Mouse (Mus musculus) right cerebral cortex, postnatal 14 days (tissue): ENCODE results near the gene Rnase2a.
A peak's percentile ranks its signal among the peaks of the same experiment; 100 is the strongest.
"Not testable (repeated sequence)": the region's sequence is repeated elsewhere in the genome, so short reads cannot be mapped to it uniquely, and the experiment has no call there.

Source experiments
- DNase-seq: peaks from one replicate; pipeline ENCODE4 v3.0.0; 2022

Rnase2a gene

DNA sequence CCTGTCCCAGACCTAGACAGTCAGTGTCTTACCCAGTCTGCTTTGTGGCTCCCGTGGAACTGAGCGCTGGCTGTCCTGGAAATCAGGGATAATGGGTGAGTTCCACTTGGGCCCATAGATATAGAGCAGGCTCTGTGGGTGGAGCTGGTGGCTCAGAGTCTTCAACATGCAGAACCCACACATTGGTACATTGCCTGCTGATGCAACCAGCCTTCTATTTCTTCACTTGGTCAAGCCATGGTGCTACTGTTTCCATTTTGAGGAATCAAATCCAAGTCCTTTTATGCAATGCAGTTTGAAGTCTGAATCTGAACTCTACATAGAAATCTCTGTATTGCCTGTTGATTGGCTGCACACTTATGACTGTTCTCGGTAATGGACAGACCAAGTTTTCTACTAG lies at the start of gene Rnase2a:
Gene Rnase2a, minus strand, starts transcription at position 72 of the 400 bp plus-strand sequence.
- no peak for DNase-seq

DNA sequence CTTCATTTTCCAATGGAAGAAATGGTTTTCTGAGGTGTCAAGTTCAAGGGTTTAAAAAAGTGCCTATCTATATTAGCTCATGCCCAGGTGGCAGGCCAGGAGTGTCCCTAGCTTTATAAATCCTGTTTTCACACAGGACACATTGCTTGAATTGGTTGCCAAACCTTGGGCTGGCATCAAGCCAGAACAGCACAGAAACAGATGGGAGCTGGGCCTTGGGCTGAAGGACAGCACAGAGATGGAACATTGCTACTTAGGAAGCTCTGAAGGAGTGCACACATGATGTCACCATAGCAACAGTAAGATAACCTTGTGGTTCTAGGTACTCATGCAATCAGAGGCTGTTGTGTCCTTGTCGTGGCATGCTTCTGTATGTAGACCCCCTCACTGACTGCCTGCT lies 35.6 kb upstream of the Rnase2a start:
- no peak for DNase-seq

DNA sequence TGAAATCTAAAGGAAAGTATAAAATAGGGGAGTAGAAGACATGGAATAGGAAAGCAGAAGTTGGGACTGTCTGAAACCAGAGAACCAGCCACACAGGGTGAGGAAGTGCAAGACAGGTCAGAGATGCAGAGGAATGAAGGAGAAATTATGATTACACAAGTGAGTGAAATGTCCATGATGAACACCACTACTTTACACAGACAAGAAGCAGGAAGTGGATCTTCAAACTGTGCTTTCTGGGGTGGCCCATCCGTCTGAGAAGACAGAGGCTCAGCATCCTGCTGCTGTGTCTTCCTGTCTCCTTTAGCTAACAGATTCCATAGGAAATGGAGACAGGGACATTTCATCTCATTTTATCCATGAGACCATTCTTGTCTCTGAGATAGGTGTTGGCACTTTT lies 22.6 kb upstream of the Rnase2a start:
- not testable (repeated sequence) for DNase-seq

DNA sequence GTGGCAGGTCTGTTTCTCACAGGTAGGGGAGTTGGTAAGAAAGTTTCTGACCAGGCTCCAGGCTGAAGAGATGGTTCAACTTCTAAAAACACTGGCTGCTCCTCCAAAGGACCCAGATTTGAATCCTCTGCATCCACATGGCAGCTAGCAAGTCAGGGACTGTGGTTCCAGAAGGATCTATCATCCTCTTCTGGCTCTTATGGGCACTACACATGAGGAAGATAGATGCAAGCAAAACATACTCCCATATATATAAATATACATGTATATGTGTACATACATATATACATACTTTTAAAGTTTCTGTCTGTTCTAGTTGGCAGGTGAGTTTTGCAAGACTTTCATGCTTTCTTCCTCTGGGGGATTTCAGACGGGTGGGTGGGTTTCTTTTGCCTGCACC lies 12.8 kb upstream of the Rnase2a start:
- no peak for DNase-seq

DNA sequence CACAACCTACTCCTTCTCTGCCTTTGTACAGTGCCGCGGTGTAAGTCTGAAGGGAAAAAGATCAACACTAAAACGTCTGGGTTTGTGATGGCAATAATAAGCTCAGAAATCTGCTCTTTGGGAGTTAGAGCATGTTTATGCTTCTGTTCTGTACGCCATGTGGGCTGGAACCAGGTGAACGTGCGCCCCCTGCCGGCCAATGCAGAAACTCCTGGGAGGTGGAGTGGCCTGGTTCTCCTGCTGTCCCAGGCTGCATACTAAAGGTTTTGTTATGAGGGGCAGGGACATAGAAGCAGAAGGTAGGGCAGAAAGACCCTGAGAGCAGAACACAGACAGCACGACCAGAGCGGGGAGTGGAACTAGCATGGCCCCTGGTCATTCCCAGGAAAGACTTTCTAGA lies 10.2 kb upstream of the Rnase2a start:
- peak; percentile 78 for DNase-seq

DNA sequence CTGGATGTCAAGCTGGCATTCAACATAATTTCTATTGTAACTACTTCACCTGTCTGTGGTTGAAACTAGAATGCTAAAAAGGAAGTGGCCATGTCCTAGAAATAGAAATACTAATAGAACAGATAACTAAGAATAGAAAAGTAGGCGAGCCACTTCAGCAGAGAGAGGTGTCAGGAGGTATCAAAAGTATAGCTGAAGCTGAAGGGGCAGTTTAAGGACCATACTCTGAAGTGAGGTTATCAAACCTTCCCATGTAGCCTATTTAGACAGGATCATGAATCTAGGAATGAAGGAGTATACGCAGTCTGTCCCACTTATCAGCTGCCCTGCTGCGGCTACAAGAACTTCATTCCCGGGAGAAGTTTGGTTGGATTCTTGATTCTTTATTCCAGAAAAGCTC lies 9.8 kb upstream of the Rnase2a start:
- DNase-seq: no peak

DNA sequence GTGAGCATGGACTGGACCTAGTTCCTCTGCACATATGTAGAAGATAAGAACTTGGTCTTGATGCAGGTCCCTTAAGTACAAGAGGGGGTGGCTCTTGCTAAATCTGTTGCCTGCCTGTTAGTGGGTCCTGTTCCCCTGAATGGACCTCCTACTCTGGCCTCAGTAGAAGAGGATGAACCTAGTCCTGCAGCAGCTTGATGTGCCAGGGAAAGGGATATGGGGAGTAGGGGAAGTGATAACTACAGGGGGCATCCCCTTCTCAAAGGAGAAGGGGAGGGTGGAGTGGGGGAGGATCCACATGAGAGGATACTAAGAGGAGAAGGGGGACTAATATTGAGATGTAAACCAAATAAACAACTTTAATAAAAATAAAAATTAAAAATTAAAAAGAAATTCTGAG lies 6.5 kb upstream of the Rnase2a start:
- no peak for DNase-seq

DNA sequence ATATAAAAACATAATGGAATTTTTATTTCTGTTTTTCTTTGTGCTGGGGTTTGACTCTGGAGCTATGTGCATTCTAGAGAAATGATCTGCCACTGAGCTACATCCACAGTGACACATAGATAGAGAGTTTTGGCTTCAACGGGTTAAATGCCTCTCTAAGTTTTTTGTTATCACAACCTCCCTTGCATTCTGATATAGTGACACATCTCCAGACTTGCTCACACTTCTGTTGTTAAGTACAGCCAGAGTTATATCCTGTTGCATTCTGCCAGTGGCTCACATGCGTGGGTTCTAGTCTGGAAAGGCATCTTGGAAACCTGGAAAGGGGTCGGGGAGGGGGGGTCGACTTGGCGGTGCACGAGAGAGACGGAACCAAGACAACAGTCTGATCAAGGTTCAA lies 3.8 kb upstream of the Rnase2a start:
- no peak for DNase-seq

DNA sequence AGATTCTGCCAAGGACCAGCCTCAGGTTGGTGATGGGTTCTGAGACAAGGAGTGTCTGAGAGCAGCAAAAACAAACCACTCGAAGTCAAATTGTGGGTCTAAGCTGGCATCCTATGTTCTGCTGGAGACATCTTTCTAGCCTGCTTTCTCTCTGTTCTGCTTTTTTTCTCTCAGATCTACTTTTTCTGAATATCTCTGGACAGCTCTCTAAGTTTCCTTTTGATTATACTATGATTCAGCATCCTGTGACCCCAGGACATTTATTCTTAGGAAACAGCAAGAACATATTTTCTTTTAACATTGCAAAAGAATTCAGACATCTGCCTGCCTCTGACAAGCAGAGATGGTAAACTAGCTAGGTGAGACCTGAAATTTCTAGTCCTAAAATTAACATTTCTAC lies 2.3 kb downstream of the Rnase2a start:
- no peak for DNase-seq

DNA sequence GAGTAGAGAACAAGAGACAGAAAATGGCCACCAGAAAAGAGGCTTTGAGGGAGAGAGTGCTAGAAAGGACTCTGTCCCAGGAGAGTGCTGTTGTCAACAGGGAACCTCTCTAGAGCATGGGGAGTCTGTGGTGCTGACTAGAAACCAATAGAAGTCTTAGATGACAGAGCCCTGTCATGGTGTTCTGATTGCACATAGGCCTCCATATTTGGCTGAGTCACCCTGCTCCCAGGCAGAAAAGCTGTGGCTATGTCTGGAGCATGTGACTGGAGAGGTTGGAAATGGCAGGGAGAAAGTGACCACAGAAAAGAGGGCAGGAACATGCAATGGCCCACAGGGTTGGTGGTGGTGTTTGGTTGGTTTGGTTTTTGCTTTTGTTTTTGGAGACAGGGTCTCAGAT lies 3.7 kb downstream of the Rnase2a start:
- DNase-seq: not testable (repeated sequence)

DNA sequence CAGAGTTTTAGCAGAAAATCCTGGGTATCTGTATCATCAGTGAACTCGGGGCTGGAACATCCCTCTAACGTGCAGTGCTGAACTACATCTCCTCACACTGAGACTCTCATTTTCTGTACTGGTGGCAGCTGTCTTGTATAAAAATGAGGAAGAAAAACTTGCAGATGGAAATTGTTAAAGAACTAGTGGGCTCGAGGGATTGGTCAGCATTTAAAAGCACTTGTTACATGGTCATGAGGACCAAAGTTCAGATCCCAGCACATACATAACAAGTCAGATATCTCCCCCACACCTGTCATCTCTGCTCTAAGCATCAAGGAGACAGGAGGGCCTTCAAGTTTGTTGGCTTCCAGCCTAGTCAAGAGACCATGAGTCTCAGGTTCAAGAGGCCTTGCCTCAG lies 5.6 kb downstream of the Rnase2a start:
- DNase-seq: no peak

DNA sequence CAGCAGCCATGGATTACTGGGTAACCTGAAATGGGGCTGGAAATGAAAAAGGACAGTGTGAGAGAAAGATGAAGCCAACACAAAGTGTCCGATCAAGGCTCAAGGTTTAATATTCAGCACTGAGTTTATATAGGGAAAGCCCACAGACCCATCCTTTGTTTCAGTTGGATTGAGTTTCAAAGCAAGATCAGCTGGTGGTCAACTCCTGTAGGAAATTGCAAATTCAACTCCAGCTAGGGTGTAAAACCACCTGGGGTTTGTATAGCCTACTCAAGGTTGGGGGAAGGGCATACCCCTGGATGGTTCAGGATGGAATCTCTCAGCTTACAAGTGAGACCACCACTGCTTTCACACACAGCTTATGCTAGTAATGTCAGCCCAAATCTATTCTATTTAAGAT lies 8.2 kb downstream of the Rnase2a start:
- no peak for DNase-seq

DNA sequence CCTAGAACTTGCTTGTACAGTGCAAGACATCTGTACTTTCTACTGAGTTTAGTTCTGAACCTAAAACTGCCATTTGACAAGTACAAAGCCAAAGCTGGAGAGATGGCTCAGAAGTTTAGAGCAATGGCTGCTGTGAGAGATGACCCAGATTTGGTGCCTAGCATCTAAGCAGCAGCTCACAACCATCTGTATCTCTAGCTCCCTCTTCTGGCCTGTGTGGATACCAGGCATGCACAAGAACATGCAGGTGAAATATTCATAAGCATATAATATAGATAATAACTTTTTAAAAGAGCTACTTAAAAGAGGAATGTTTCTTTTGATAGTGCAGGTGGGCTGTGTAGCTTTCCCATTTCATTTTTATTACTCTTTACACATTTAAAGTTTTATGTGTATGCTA lies 15.0 kb downstream of the Rnase2a start:
- DNase-seq: peak; percentile 11

DNA sequence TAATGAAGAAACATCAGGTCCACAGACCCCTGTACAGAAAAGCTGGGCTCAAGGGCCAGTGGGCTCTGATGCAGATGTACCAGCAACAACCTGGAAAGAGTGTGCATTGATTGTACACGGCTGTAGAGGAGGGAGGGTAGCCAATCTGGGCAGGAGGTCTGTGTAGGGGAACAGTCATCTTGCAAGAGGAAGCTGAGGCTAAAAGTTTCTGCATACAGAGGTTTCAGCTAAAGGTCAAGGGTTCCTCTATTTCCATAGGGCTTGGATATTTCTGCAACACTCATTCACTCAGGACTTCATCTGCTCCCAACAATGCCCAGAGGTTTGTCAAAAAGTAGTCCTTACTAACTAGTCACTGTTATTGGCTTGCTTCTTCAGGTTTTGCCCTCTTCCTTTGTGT lies 18.4 kb downstream of the Rnase2a start:
- not testable (repeated sequence) for DNase-seq

DNA sequence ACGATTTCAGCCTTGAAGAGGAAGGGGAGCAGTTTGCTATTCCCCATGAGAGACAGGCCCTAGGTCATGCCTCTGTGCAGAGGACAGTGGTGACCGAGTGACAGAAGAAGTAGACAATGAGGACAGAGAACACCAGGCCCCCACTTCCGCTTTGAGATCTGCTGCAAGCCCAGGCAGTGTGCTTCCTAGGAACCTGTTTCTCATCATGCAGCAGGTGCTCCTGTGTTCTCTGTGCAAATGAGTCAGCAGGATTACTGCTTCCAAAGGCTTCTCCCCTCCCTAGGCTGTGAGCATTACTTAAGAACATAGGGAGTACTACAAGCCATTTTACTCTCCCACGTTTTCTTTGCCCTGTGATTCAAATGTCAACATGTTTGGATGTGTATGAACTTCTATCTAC lies 26.3 kb downstream of the Rnase2a start:
- not testable (repeated sequence) for DNase-seq

DNA sequence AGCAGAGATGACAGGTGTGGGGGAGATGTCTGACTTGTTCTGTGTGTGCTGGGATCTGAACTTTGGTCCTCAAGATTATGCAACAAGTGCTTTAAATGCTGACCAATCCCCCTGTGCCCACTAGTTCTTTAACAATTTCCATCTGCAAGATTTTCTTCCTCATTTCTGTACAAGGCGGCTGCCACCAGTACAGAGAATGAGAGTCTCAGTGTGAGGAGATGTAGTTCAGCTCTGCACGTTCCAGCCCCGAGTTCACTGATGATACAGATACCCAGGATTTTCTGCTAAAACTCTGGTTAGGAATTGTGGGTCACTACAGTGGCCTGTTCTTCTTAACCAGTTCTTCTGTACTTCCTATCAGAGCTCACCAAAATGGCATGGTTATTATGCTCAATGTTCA lies 35.8 kb downstream of the Rnase2a start:
- DNase-seq: not testable (repeated sequence)
